Mouse (Mus musculus) embryo, embryonic 9.5 days (tissue): ENCODE measurements around the gene F9.
"Not testable (repeated sequence)": the region's sequence is repeated elsewhere in the genome, so short reads cannot be mapped to it uniquely, and the experiment has no call there.

Experiments used
- DNase-seq: peaks from one replicate; pipeline ENCODE4 v3.0.0-alpha.2; 2017; ENCODE audit errors: extremely low spot score

F9 gene

GRCm38 (mm10) chrX:59999221-60000083 lies at the start of gene F9:
F9 (plus strand) TSS chrX:59999464.
- no peak for DNase-seq

- DNase-seq = not testable (repeated sequence)
Measured at GRCm38 (mm10) chrX:59969767-59970166, 29.5 kb upstream of the F9 start.

GRCm38 (mm10) chrX:60000084-60000443 lies 800 bp downstream of the F9 start:
- no peak for DNase-seq

DNA sequence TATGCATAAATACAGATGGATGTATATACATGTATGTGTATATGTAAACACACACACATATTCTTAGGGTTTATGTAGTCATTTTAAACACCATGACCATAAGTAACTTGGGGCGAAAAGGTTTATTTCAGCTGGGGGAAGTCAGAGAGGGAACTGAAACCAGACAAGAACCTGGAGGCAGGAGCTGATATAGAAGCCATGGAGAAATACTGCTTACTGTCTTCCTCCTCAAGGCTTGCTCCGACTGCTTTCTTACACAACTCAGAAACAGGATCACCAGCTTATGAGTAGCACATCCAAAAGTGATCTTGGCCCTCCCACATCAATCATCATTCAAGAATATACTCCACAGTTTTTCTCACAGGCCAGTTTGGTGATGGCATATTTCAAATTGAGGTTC lies 2.2 kb downstream of the F9 start:
- no peak for DNase-seq

GRCm38 (mm10) chrX:60013084-60013676 lies 13.9 kb downstream of the F9 start:
- DNase-seq = no peak

GRCm38 (mm10) chrX:60014588-60014987 lies 15.3 kb downstream of the F9 start:
- no peak for DNase-seq

GRCm38 (mm10) chrX:60021007-60021406 lies 21.7 kb downstream of the F9 start:
- no peak for DNase-seq

- DNase-seq = no peak
Measured at GRCm38 (mm10) chrX:60021595-60021994, 22.3 kb downstream of the F9 start.

DNA sequence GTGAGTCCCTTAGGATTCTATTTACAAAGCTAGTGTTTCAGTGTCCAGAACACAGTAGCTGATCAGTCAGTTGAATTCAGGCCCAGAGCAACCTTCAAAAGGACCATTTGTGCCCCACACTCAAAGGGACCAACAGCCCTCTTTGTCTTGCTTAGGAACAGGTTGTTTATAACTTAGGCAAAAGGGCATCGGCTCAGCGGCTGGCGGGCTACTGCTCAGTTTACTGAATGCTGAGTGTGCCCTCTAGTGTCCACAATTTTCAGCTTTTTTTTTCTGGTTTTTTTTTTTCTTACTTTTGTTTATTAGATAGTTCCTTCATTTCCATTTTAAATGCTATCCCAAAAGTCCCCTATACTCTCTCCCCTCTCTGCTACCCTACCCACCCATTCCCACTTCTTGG lies 27.4 kb downstream of the F9 start:
- DNase-seq = peak; percentile 19

GRCm38 (mm10) chrX:60054745-60055144 lies 55.5 kb downstream of the F9 start:
- DNase-seq = no peak

GRCm38 (mm10) chrX:60055185-60055584 lies 55.9 kb downstream of the F9 start:
- DNase-seq = no peak

DNA sequence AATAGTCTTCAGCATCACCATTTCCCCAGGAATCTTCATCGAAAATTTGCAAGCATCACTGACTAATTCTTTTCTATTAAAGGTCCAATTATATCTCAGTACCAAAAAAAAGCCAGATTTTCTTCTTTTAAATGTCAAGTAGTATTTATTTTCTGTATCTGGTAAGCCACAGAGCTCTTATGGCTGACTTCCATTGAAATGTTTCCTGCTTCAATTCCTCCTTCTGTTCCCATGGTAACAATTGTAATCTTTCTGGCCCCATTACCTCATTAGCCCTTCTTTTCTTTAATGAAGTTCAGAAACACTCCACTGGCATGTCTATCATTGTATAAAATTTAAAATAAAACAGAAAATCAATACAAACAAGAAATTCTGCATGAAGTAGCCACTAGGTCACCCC lies 76.1 kb downstream of the F9 start:
- DNase-seq = no peak
